Mouse (Mus musculus) megakaryocyte, embryonic 14.5 days (primary cell): Measurements from ENCODE around the gene Ptpre.

Experiments used
- FLI1 ChIP-seq: IDR thresholded peaks from 2 replicates; pipeline ENCODE4 v1.6.1; 2012; ENCODE audit warnings: low read length, inconsistent platforms, mixed read lengths
- GATA1 ChIP-seq: IDR thresholded peaks from 3 replicates; pipeline ENCODE4 v1.6.1; 2012; ENCODE audit warnings: mixed read lengths, low read length, inconsistent platforms, borderline replicate concordance

GRCm38 (mm10) chr7:135587821-135588575 is 50.7 kb downstream of the Ptpre start:
- no peak for TF ChIP-seq GATA1
- TF ChIP-seq FLI1: no peak
